Mouse (Mus musculus): Measurements from ENCODE around the gene Ccr5. TPM values are rescaled to one million over a fixed set of nuclear protein-coding genes. Genes with fewer than 3 reads are reported as not detected.

Gene Ccr5
- total RNA-seq, 4 experiments from 2014 or later: 0.37 to 2.2 (median 2.0) TPM

DNA sequence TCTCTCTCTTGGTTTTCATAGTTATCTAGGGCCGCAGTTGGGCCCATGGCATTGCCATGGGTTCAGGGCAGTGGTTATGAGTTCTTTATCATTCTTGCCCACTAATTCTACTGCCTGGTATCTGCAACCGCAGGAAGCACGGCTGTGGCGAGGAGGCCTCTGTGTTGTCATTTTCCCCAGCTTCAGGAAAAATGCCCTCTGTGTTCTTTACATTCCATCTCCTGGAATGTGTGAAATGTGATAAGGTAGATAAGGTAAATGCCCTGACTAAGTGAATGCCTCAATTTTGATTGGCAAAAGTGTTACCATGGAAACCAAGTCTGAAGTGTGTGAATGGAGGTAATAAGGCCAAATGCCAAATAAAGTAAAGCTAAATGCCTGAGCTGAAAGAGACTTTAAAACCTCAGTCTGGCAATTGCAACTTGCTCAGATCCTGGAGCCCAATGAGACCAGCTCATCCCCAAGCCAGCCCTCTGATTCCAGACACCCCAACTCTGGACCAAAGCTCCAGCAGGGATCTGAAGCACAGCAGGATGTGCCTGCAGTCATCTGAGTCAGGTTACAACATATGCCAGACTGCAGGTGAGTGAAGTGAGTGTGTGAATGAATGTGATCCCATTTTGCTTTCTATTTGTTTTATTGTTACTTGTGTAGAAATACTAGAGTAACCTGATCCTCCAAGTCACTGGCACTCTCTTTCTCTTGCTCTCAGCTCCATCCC lies 16.9 kb downstream of the Ccr5 start:
- DNase-seq (ENCODE audit: low spot score): no peak

DNA sequence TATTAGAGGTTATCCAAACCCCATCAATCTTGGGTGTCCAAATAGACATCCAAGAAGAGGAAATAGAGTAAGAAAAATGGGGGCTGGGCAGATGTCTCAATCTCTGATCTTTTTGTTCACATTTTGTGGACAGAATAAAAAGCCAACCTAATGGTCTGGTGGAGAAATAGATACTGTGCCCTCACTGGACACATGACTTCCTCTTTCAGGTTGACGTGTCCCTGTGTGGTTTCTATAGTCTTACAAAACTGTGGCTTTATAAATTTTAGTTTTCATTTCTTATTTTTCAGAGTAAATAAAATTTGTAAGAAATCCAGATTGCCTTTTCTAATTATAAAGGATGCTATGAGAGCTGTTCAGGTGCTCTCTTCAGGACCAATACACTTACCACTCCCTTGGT lies 22.3 kb downstream of the Ccr5 start:
- DNase-seq (ENCODE audit: low spot score): no peak

DNA sequence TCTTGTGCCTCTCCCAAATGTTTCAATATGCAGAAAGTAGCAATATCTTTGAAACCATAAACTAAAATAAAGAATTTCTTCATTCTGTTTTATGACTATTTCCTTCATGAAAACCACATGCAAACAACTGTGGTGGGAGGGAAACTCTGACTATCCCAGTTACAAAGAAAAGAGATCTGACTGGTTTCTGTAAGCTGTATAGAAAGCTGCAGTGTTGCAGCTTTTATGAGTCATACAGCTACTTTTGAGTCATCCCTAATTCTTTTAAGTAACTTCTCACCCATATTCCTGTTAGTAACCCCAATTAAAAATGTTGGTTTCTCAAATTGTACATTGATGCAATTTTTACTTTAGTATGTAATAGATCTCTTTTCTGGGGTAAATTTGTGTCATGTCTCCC lies 25.0 kb downstream of the Ccr5 start:
- no peak for DNase-seq (ENCODE audit: low spot score)

Other genes starting within 250 kb of the Ccr5 start
- 1 to 10 TPM in 1 of 4 experiments, under 1 TPM in 3; 0.08 to 2.8 (median 0.42) TPM for gene Ccr1, start 152.9 kb upstream of the Ccr5 start, total RNA-seq (2022)
- not detected for gene Ccr1l1, start 143.1 kb upstream of the Ccr5 start, total RNA-seq (2022)
- not detected for gene Ccr3, start 99.6 kb upstream of the Ccr5 start, total RNA-seq (2022)
- gene Ccr2, start 19.6 kb upstream of the Ccr5 start, total RNA-seq (2022): under 1 TPM; 0.44 to 0.98 (median 0.82) TPM
- 10 to 100 TPM in 3 of 4 experiments, 1 to 10 TPM in 1; 9.7 to 13.7 (median 12.2) TPM for gene 2010315B03Rik, start 191.2 kb downstream of the Ccr5 start, total RNA-seq (2022)

Measured in heart, adult 8-10 months (tissue).